Mouse (Mus musculus): ENCODE measurements at regions not wholly inside any gene's neighbourhood (a gene's known extent, or its start where the extent isn't known, plus 50 kb on each side); places are given as distances from the start of the nearest gene placed in this dataset.

GRCm38 (mm10) chr14:97694238-97694637 is 475.3 kb downstream of the Dach1 start:
- TF ChIP-seq POLR2A (IDR thresholded peaks at IDR 0.05; ENCODE audit: borderline replicate concordance, extremely low read depth, insufficient read depth, insufficient read length, poor library complexity, severe bottlenecking) (no peak), CTCF (IDR thresholded peaks at IDR 0.05; ENCODE audit: borderline replicate concordance, extremely low read depth, insufficient read depth, insufficient read length) (no peak)
- DNase-seq (ENCODE audit: low read depth) = no peak

GRCm38 (mm10) chr14:97684617-97685016 is 484.9 kb downstream of the Dach1 start:
- TF ChIP-seq POLR2A (IDR thresholded peaks at IDR 0.05; ENCODE audit: borderline replicate concordance, extremely low read depth, insufficient read depth, insufficient read length, poor library complexity, severe bottlenecking) (no peak), CTCF (IDR thresholded peaks at IDR 0.05; ENCODE audit: borderline replicate concordance, extremely low read depth, insufficient read depth, insufficient read length) (no peak)
- no peak for DNase-seq (ENCODE audit: low read depth)

GRCm38 (mm10) chr14:97667806-97668205 is 501.8 kb downstream of the Dach1 start:
- peak; percentile 14; the same call in 1 of the 2 replicates for TF ChIP-seq CTCF (IDR thresholded peaks at IDR 0.05; ENCODE audit: borderline replicate concordance, extremely low read depth, insufficient read depth, insufficient read length)
- TF ChIP-seq POLR2A (IDR thresholded peaks at IDR 0.05; ENCODE audit: borderline replicate concordance, extremely low read depth, insufficient read depth, insufficient read length, poor library complexity, severe bottlenecking) = no peak
- peak; percentile 45 for DNase-seq (ENCODE audit: low read depth)

GRCm38 (mm10) chr14:97638187-97638792 is 531.3 kb downstream of the Dach1 start:
- DNase-seq (ENCODE audit: low read depth) = peak; percentile 4
- TF ChIP-seq CTCF (IDR thresholded peaks at IDR 0.05; ENCODE audit: borderline replicate concordance, extremely low read depth, insufficient read depth, insufficient read length) (no peak), POLR2A (IDR thresholded peaks at IDR 0.05; ENCODE audit: borderline replicate concordance, extremely low read depth, insufficient read depth, insufficient read length, poor library complexity, severe bottlenecking) (no peak)

- TF ChIP-seq POLR2A (IDR thresholded peaks at IDR 0.05; ENCODE audit: borderline replicate concordance, extremely low read depth, insufficient read depth, insufficient read length, poor library complexity, severe bottlenecking) (no peak), CTCF (IDR thresholded peaks at IDR 0.05; ENCODE audit: borderline replicate concordance, extremely low read depth, insufficient read depth, insufficient read length) (no peak)
- DNase-seq (ENCODE audit: low read depth) = no peak
Observed at GRCm38 (mm10) chr14:97611438-97611837, 558.1 kb downstream of the Dach1 start.

- peak; percentile 20 for DNase-seq (ENCODE audit: low read depth)
- TF ChIP-seq POLR2A (IDR thresholded peaks at IDR 0.05; ENCODE audit: borderline replicate concordance, extremely low read depth, insufficient read depth, insufficient read length, poor library complexity, severe bottlenecking) (no peak), CTCF (IDR thresholded peaks at IDR 0.05; ENCODE audit: borderline replicate concordance, extremely low read depth, insufficient read depth, insufficient read length) (no peak)
Observed at GRCm38 (mm10) chr14:97596694-97597093, 572.9 kb downstream of the Dach1 start.

- no peak for DNase-seq (ENCODE audit: low read depth)
Observed at GRCm38 (mm10) chr14:97588611-97589010, 581.0 kb downstream of the Dach1 start.

GRCm38 (mm10) chr14:97588182-97588581 is 581.4 kb downstream of the Dach1 start:
- peak; percentile 96 for DNase-seq (ENCODE audit: low read depth)
- no peak for TF ChIP-seq POLR2A (IDR thresholded peaks at IDR 0.05; ENCODE audit: borderline replicate concordance, extremely low read depth, insufficient read depth, insufficient read length, poor library complexity, severe bottlenecking)
- no peak for TF ChIP-seq CTCF (IDR thresholded peaks at IDR 0.05; ENCODE audit: borderline replicate concordance, extremely low read depth, insufficient read depth, insufficient read length)

More at GRCm38 (mm10) chr14:97588611-97589010, 581.0 kb downstream of the Dach1 start:
- no peak for TF ChIP-seq CTCF (IDR thresholded peaks at IDR 0.05; ENCODE audit: borderline replicate concordance, extremely low read depth, insufficient read depth, insufficient read length)
- no peak for TF ChIP-seq POLR2A (IDR thresholded peaks at IDR 0.05; ENCODE audit: borderline replicate concordance, extremely low read depth, insufficient read depth, insufficient read length, poor library complexity, severe bottlenecking)

- TF ChIP-seq POLR2A (IDR thresholded peaks at IDR 0.05; ENCODE audit: borderline replicate concordance, extremely low read depth, insufficient read depth, insufficient read length, poor library complexity, severe bottlenecking) (no peak), CTCF (IDR thresholded peaks at IDR 0.05; ENCODE audit: borderline replicate concordance, extremely low read depth, insufficient read depth, insufficient read length) (peak; percentile 60; the same call in 1 of the 2 replicates)
- peak; percentile 78 for DNase-seq (ENCODE audit: low read depth)
Observed at GRCm38 (mm10) chr14:97586962-97587361, 582.6 kb downstream of the Dach1 start.

- TF ChIP-seq POLR2A (IDR thresholded peaks at IDR 0.05; ENCODE audit: borderline replicate concordance, extremely low read depth, insufficient read depth, insufficient read length, poor library complexity, severe bottlenecking) (no peak), CTCF (IDR thresholded peaks at IDR 0.05; ENCODE audit: borderline replicate concordance, extremely low read depth, insufficient read depth, insufficient read length) (no peak)
- DNase-seq (ENCODE audit: low read depth) = no peak
Observed at GRCm38 (mm10) chr14:97570274-97570673, 599.3 kb downstream of the Dach1 start.

- peak; percentile 61 for DNase-seq (ENCODE audit: low read depth)
- TF ChIP-seq POLR2A (IDR thresholded peaks at IDR 0.05; ENCODE audit: borderline replicate concordance, extremely low read depth, insufficient read depth, insufficient read length, poor library complexity, severe bottlenecking) (no peak), CTCF (IDR thresholded peaks at IDR 0.05; ENCODE audit: borderline replicate concordance, extremely low read depth, insufficient read depth, insufficient read length) (no peak)
Observed at GRCm38 (mm10) chr14:97560121-97560907, 609.3 kb downstream of the Dach1 start.
